Mouse (Mus musculus) mature B cell (primary cell): ENCODE data around the gene Pnpla8.
"Not testable (repeated sequence)": the region's sequence is repeated elsewhere in the genome, so short reads cannot be mapped to it uniquely, and the experiment has no call there.

ENCODE experiments used
- in situ Hi-C: fragments of 300-500 bp; cut with MboI; formaldehyde crosslinking; loops from 2 replicates; pipeline ENCODE4 v1.14.3; 2019

Pnpla8 gene

GRCm38 (mm10) chr12:44269311-44269831, 48.2 kb downstream of the Pnpla8 start:
- in situ Hi-C loops, result loop anchor here (10.0 kb wide), 1 partner anchor 55 kb away; the partner anchor contains the start of gene Dnajb9

- in situ Hi-C loops, result no loop called here
These were observed 53.1 kb downstream of the Pnpla8 start for GRCm38 (mm10) chr12:44274125-44274835.

GRCm38 (mm10) chr12:44280147-44280546, 59.0 kb downstream of the Pnpla8 start:
- in situ Hi-C loops, result not testable (repeated sequence)

- in situ Hi-C loops, result no loop called here
These were observed 60.4 kb downstream of the Pnpla8 start for GRCm38 (mm10) chr12:44281534-44281933.

- in situ Hi-C loops, result no loop called here
These were observed 62.2 kb downstream of the Pnpla8 start for GRCm38 (mm10) chr12:44283378-44283777.

- in situ Hi-C loops, result no loop called here
These were observed 65.8 kb downstream of the Pnpla8 start for GRCm38 (mm10) chr12:44286992-44287391.

- in situ Hi-C loops, result no loop called here
These were observed 71.1 kb downstream of the Pnpla8 start for GRCm38 (mm10) chr12:44292281-44292680.

- in situ Hi-C loops, result no loop called here
These were observed 79.6 kb downstream of the Pnpla8 start for GRCm38 (mm10) chr12:44300793-44301192.

GRCm38 (mm10) chr12:44304012-44304411, 82.8 kb downstream of the Pnpla8 start:
- in situ Hi-C loops, result no loop called here

- in situ Hi-C loops, result no loop called here
These were observed 83.7 kb downstream of the Pnpla8 start for GRCm38 (mm10) chr12:44304869-44305268.

- in situ Hi-C loops, result no loop called here
These were observed 87.1 kb downstream of the Pnpla8 start for GRCm38 (mm10) chr12:44308221-44308620.

GRCm38 (mm10) chr12:44315212-44315611, 94.0 kb downstream of the Pnpla8 start:
- in situ Hi-C loops, result no loop called here

GRCm38 (mm10) chr12:44325091-44325490, 103.9 kb downstream of the Pnpla8 start:
- in situ Hi-C loops, result no loop called here

GRCm38 (mm10) chr12:44327452-44327851, 106.3 kb downstream of the Pnpla8 start:
- in situ Hi-C loops, result no loop called here

- in situ Hi-C loops, result no loop called here
These were observed 107.5 kb downstream of the Pnpla8 start, which contains the start of gene Nrcam for GRCm38 (mm10) chr12:44328381-44329315. Gene Nrcam (plus strand): TSS chr12:44328885.

- in situ Hi-C loops, result no loop called here
These were observed 108.4 kb downstream of the Pnpla8 start for GRCm38 (mm10) chr12:44329316-44330215.

- in situ Hi-C loops, result no loop called here
These were observed 109.1 kb downstream of the Pnpla8 start for GRCm38 (mm10) chr12:44330216-44330719.

GRCm38 (mm10) chr12:44337136-44337640, 116.0 kb downstream of the Pnpla8 start:
- in situ Hi-C loops, result no loop called here

GRCm38 (mm10) chr12:44338195-44338622, 117.0 kb downstream of the Pnpla8 start:
- in situ Hi-C loops, result no loop called here

- in situ Hi-C loops, result no loop called here
These were observed 122.9 kb downstream of the Pnpla8 start for GRCm38 (mm10) chr12:44344075-44344474.

- in situ Hi-C loops, result no loop called here
These were observed 124.1 kb downstream of the Pnpla8 start for GRCm38 (mm10) chr12:44345251-44345650.
